Mouse (Mus musculus) heart, postnatal 0 days (tissue): Measurements from ENCODE around the gene Slc13a3.

Experiments
- CTCF ChIP-seq: IDR thresholded peaks from 2 replicates; pipeline ENCODE4 v1.5.1; 2016; ENCODE audit warnings: antibody characterized with exemption, control low read depth, low read depth
- EP300 ChIP-seq: IDR thresholded peaks from 2 replicates; pipeline ENCODE4 v1.6.1; 2016; ENCODE audit warnings: antibody characterized with exemption, low read depth

- TF ChIP-seq CTCF (no peak), EP300 (no peak)
Observed at GRCm38 (mm10) chr2:165370348-165370747, 102.7 kb downstream of the Slc13a3 start.
